Mouse (Mus musculus) G1E (cell line): ENCODE measurements around the gene Nthl1. TPM values are rescaled to one million over a fixed set of nuclear protein-coding genes. Genes with fewer than 3 reads are reported as not detected.
A peak's percentile ranks its signal among the peaks of the same experiment; 100 is the strongest.

ENCODE experiments used
- ATAC-seq: 2 replicates; pipeline ENCODE4 v1.8.0; 2016; ENCODE audit warnings: mild to moderate bottlenecking; ENCODE audit not compliant: insufficient number of reproducible peaks, poor library complexity, low FRiP score, severe bottlenecking; ENCODE audit errors: extremely low read depth
- DNase-seq: peaks from one replicate; pipeline ENCODE4 v3.0.0; 2012; ENCODE audit warnings: low spot score
- H3K27me3 ChIP-seq: 2 replicates; pipeline ENCODE4 v1.6.1; 2012; ENCODE audit warnings: mild to moderate bottlenecking, low read length, inconsistent platforms; ENCODE audit not compliant: insufficient read depth
- H3K36me3 ChIP-seq: replicated peaks from 2 replicates; pipeline ENCODE3; 2012; ENCODE audit warnings: mild to moderate bottlenecking, inconsistent platforms
- H3K4me1 ChIP-seq: 2 replicates; pipeline ENCODE4 v1.6.1; 2012; ENCODE audit warnings: low read depth, low read length, inconsistent platforms, mixed read lengths; ENCODE audit not compliant: insufficient read depth
- H3K4me3 ChIP-seq: 2 replicates; pipeline ENCODE4 v1.5.1; 2012; ENCODE audit warnings: low read depth, mild to moderate bottlenecking, inconsistent platforms, low read length, moderate library complexity, mixed read lengths
- H3K9me3 ChIP-seq: replicated peaks from 2 replicates; pipeline ENCODE4 v1.6.1; 2012; ENCODE audit warnings: inconsistent platforms
- CTCF ChIP-seq: IDR thresholded peaks from 2 replicates; pipeline ENCODE4 v1.5.1; 2012; ENCODE audit warnings: low read depth, low read length, inconsistent platforms, mixed read lengths
- GATA1 ChIP-seq: IDR thresholded peaks from 2 replicates; pipeline ENCODE4 v1.6.1; 2012; ENCODE audit warnings: borderline replicate concordance, low read length, inconsistent platforms, mixed read lengths
- GATA2 ChIP-seq: IDR thresholded peaks from 2 replicates; pipeline ENCODE4 v1.6.1; 2012; ENCODE audit warnings: low read depth, low read length, inconsistent platforms, borderline replicate concordance
- POLR2AphosphoS5 ChIP-seq: IDR thresholded peaks from 2 replicates; pipeline ENCODE4 v1.6.1; 2012; ENCODE audit warnings: low read depth, low read length, inconsistent platforms; ENCODE audit not compliant: insufficient replicate concordance
- TAL1 ChIP-seq: conservative IDR thresholded peaks from 2 replicates; pipeline ENCODE4 v1.6.1; 2012; ENCODE audit warnings: low read depth, low read length, inconsistent platforms, mixed read lengths
- polyA plus RNA-seq: library from polyadenylated mRNA; stranded (reverse); fragments of >175 nt; gene quantifications from 2 replicates; pipeline ENCODE4 v1.2.3, GENCODE M21; 2012
- total RNA-seq, 2 experiments: library from RNA; stranded (forward) in 1 of 2; stranded (reverse) in 1 of 2; fragments of 200-1000 nt in 1 of 2; fragments of >200 nt in 1 of 2; fragmentation: Nextera tagmentation in 1 of 2; gene quantifications; 2 replicates each; pipeline ENCODE4 v1.2.3; 2014 to 2017

The Nthl1 gene
- total and polyA plus RNA-seq, 3 experiments = 3.8 to 21.5 (median 9.8) TPM

GRCm38 (mm10) chr17:24625472-24625871 lies 7.0 kb upstream of the Nthl1 start:
- no peak for DNase-seq
- Histone ChIP-seq H3K27me3 (no peaks in the 10 kb centered on the region), H3K9me3 (no peaks in the 10 kb centered on the region), H3K4me3 (no peak overlapping the region), H3K4me1 (peaks cover 17% of the 10 kb centered on the region), H3K36me3 (peaks cover 97% of the 10 kb centered on the region)
- no peak for ATAC-seq
- TF ChIP-seq GATA2 = no peak
- no peak for TF ChIP-seq GATA1
- no peak for TF ChIP-seq POLR2AphosphoS5
- no peak for TF ChIP-seq TAL1
- no peak for TF ChIP-seq CTCF

DNA sequence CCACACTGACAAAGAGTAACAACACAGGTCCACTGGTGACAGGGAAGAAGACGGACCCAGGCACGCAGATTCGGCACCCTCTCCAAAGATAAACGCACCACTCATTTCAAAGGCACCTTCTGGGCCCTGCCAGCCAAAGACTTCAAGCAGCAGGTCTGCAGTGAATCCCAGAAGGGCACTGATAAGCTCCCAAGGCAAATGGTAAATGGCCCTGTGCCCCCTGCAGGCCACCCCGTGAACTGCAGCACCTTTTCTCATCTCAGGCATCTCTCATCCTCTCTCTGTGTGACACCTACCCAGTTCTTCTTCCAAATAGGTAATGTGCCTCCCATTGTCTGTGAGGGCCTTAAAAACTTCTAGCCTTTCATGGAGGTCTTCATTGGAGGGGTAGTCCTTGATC lies 3.8 kb upstream of the Nthl1 start:
- ATAC-seq = no peak
- DNase-seq = peak; percentile 69
- no peaks in the 10 kb centered on the region for H3K9me3 ChIP-seq
- no peak overlapping the region for H3K4me3 ChIP-seq
- H3K27me3 ChIP-seq = no peaks in the 10 kb centered on the region
- peaks cover 44% of the 10 kb centered on the region for H3K4me1 ChIP-seq
- H3K36me3 ChIP-seq = peaks cover 77% of the 10 kb centered on the region
- peak; percentile 98 for TF ChIP-seq CTCF
- no peak for TF ChIP-seq TAL1

- no peak for TF ChIP-seq GATA1
- TF ChIP-seq TAL1 = no peak
- TF ChIP-seq GATA2 = no peak
- no peak for TF ChIP-seq POLR2AphosphoS5
- TF ChIP-seq CTCF = no peak
- ATAC-seq (no peak), DNase-seq (no peak)
- Histone ChIP-seq H3K9me3 (no peaks in the 10 kb centered on the region), H3K36me3 (peaks cover 76% of the 10 kb centered on the region), H3K27me3 (no peaks in the 10 kb centered on the region), H3K4me3 (no peak overlapping the region), H3K4me1 (peaks cover 48% of the 10 kb centered on the region)
Observed at GRCm38 (mm10) chr17:24630072-24630471, 2.4 kb upstream of the Nthl1 start.

DNA sequence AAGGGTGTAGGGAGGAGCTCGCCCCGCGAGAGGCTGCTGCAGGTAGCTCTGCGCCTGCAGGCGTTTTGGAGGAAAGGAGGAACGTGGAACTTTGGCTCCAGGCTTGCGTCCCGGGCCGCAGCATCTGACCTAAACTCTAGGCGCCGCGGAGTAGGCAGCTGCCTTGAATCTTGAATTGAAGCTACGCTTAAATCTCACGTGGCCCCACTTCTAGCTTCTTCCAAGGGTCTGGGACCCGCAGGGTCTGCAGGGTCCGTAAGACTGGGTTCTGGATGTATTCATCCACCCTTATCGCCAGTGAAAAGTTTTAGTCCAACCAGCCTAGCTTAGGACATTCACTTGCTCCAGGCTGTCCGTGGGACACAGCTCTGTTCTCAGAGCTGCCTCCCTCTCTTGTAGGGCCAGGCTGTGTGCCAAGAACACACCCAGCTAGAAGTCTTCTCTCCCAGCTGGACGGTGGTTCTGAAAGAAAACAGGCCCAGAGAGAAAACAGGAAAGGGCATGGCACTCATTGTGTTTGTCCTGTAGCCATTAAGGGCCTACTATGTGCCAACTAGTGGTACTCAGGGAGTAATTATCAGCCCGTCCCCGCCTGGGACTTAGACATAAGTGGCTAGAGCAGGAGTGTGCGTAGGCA lies 451 bp downstream of the Nthl1 start:
- Histone ChIP-seq H3K4me1 (peaks cover 51% of the 10 kb centered on the region), H3K9me3 (no peaks in the 10 kb centered on the region), H3K36me3 (peaks cover 69% of the 10 kb centered on the region), H3K4me3 (peak overlapping the region; percentile 83), H3K27me3 (no peaks in the 10 kb centered on the region)
- no peak for TF ChIP-seq POLR2AphosphoS5
- no peak for TF ChIP-seq TAL1
- TF ChIP-seq GATA1 = no peak
- no peak for TF ChIP-seq GATA2
- no peak for TF ChIP-seq CTCF
- peak; percentile 18 for DNase-seq
- no peak for ATAC-seq

- H3K27me3 ChIP-seq = no peaks in the 10 kb centered on the region
- ATAC-seq (no peak), DNase-seq (no peak)
- no peaks in the 10 kb centered on the region for H3K9me3 ChIP-seq
- no peak overlapping the region for H3K4me3 ChIP-seq
- peaks cover 48% of the 10 kb centered on the region for H3K4me1 ChIP-seq
- TF ChIP-seq TAL1 (no peak), GATA2 (no peak), CTCF (no peak), GATA1 (no peak), POLR2AphosphoS5 (no peak)
- peaks cover 67% of the 10 kb centered on the region for H3K36me3 ChIP-seq
Observed at GRCm38 (mm10) chr17:24633831-24634230, 1.4 kb downstream of the Nthl1 start.

DNA sequence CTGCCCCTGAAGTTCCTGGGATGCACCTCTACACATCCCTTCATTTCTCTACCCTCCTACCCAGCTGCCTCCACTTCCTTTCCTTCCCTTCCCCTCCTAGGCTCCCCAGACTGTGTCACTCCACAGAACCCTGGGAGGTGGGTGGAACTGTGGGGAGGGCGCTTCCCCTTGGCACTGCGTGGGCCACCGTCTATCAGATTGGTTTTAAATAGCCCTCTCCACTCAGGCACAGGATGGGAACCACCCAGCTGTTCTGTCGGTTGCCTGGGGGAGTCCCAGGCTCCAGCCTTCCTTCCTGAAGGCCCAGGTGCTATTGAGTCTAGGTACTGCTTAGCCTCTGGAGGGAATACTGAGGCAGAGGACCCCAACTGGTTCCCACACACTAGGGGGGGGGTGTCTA lies 2.5 kb downstream of the Nthl1 start:
- peaks cover 41% of the 10 kb centered on the region for H3K4me1 ChIP-seq
- DNase-seq = no peak
- TF ChIP-seq GATA1 = no peak
- TF ChIP-seq CTCF = no peak
- no peak for TF ChIP-seq POLR2AphosphoS5
- no peak for TF ChIP-seq TAL1
- no peak for TF ChIP-seq GATA2
- H3K27me3 ChIP-seq = no peaks in the 10 kb centered on the region
- H3K36me3 ChIP-seq = peaks cover 62% of the 10 kb centered on the region
- H3K9me3 ChIP-seq = no peaks in the 10 kb centered on the region
- no peak overlapping the region for H3K4me3 ChIP-seq
- ATAC-seq = no peak

- no peak overlapping the region for H3K4me3 ChIP-seq
- H3K27me3 ChIP-seq = no peaks in the 10 kb centered on the region
- peaks cover 55% of the 10 kb centered on the region for H3K36me3 ChIP-seq
- TF ChIP-seq GATA2 (no peak), POLR2AphosphoS5 (no peak), CTCF (no peak), TAL1 (no peak), GATA1 (no peak)
- no peaks in the 10 kb centered on the region for H3K9me3 ChIP-seq
- peaks cover 35% of the 10 kb centered on the region for H3K4me1 ChIP-seq
- DNase-seq (no peak), ATAC-seq (no peak)
Observed at GRCm38 (mm10) chr17:24635694-24636093, 3.2 kb downstream of the Nthl1 start.
